Mouse (Mus musculus): ENCODE results near the gene Olfr811.

Olfr811 gene

DNA sequence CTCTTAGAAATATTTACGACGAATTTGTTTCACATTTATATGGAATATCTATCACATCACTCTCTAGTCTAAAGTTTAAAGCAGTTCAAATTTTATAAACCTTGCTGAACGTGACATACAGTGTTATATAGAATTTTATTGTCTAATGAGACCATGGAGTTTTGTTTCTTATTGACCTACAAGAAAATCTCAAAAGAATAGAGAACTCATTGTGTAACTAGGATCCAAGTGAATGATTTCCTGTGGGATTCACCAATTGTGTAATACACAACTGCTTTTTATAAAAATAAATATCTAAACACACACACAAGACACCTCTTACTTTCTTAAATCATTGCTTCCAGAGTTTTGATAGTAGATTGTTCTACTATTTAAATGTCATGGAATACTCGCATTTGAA is at the start of gene Olfr811:
Gene Olfr811 (minus strand): TSS at position 101 of the 400 bp plus-strand sequence.
- DNase-seq (ENCODE audit: low spot score), result no peak

DNA sequence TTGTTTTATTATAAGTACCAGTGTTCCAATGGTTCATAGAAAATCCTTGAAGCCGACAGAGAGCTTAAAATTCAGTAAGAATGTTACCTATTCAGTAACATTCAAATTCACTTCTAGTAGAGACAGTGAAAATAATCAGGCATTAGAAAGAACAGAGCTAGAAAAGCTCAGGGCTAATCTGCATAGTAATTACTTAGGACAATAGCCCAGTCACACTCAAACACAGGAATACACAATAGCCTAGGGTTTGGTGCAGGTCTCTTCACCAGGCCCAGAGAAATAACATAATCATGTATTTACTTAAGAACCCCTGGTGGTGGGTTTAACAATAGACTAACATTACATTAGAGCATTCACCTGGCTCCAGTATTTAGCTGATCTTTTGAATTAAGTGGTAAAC is 43.1 kb upstream of the Olfr811 start:
- DNase-seq (ENCODE audit: low spot score), result no peak

DNA sequence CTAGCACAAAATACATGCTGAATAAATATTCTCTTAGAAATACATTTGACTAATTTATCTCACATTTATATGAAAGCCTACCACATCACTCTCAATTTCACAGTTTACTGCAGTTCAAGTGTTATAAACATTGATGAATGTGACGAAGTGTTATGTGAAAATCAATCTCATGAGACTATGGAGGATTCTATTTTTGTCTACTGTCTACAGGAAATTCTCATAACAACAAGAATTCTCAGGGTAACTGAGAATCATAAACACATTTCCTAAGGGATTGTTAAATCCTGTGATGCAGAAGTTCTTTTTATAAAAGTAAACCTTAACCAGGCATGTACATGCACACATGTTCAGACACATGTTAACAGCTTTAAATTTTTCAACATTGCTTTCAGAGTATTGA is 41.8 kb upstream of the Olfr811 start, which contains the start of gene Olfr812:
Gene Olfr812 (minus strand): TSS at position 101 of the 400 bp plus-strand sequence.
- DNase-seq (ENCODE audit: low spot score), result no peak

DNA sequence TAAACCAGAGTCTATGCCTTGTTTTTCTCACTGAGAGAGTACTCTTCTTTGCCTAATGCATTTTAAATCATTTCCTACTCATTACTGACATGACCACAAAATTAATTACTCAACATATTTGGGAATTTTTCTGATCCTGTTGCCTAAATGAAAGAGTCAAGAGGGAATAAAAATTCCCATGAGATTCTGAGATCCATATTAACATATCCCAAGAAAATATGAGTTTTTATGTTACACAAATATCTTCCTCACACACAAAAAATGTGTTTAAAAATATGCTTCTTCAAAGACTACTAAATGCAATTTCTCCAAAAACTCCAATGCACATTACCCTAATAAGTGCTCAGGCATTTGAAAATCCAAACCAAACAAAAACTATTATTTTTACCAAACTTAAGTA is 9.4 kb downstream of the Olfr811 start, which contains the start of gene Olfr810:
Gene Olfr810 (minus strand): TSS at position 101 of the 400 bp plus-strand sequence.
- no peak for DNase-seq (ENCODE audit: low spot score)

DNA sequence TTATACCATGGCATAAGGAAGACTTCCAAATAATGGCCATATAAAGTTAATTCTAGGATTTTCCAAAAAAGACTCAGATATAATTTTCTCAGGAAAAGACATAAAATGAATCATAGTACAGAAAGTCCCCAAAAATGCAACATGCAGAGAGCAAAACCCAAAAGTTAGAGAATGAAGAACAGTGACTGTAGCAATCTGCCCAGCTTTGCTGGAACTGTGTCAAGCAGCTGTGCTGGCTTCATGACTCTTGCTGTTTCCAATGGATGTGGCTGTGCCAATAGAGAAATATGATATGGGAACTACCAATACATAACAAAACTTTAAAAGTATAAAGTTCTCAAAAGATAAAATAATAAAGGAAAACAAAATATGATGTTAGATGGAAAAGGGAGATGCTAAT is 26.1 kb downstream of the Olfr811 start:
- DNase-seq (ENCODE audit: low spot score), result no peak

DNA sequence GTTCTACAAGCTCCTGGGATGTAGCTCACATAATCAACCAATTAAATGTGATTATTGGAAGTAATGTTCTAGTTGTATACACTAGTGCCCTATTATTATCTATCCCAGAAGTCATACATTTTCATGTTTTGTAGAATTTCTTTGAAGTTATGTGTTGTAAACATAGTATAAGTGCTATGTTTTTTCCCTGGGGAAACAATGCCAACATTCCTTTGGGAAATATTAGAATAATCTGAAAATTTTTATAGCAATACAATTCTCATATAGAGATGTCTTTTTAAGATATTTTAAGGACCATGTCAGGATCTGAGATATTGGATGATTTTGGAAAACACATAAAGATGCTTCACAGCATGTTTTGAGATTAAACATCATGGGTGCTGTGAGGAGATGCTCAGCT is 29.9 kb downstream of the Olfr811 start, which contains the start of gene Olfr809:
Gene Olfr809 (plus strand): TSS at position 301 of the 400 bp plus-strand sequence.
- DNase-seq (ENCODE audit: low spot score), result no peak

DNA sequence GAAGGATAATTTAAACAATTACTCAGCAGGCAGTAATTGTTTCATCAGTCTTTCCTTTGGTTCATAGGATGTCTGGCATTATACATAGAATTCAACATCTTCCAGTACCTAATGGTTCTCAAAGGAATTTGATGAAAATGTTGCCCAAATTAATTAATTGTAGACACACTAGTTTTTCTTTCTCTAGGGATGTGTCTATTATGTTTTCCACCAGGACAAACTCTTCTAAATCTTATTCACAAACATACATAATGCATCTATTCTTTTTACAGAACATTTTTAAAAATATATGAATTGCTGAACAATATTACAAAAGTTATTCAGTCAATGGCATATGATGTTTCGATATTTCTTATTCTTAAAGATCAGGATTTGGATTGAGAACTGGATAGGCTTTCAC is 39.0 kb downstream of the Olfr811 start, which contains the start of gene Olfr808:
Gene Olfr808 (plus strand): TSS at position 301 of the 400 bp plus-strand sequence.
- DNase-seq (ENCODE audit: low spot score), result no peak

DNA sequence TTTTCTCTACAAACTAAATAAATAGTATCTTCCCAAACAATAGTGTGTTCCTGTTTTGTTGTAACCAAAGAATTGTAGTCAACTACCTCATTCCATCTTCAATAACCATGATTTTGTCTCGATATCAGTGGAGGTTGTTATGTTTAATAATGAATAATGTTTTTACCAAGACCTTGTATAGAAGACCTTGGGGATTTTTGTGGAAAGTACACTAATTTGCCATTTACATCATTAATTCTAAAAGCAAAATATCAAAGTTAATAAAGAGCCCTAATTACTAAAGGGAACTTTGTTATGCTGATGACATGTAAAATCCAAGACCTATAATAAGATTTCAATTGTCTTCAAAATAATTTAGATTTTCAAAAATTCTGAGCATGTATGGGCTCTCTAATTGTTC is 46.5 kb downstream of the Olfr811 start, which contains the start of gene Olfr807:
Gene Olfr807 (minus strand): TSS at position 101 of the 400 bp plus-strand sequence.
- DNase-seq (ENCODE audit: low spot score), result no peak
